Mouse (Mus musculus) erythroblast, adult 5-6 weeks (primary cell): ENCODE measurements around the gene Plcg2. TPM values are rescaled to one million over a fixed set of nuclear protein-coding genes. Genes with fewer than 3 reads are reported as not detected.

ENCODE experiments used
- ATAC-seq: replicated peaks from 2 replicates; pipeline ENCODE4 v1.8.0; 2016; ENCODE audit warnings: moderate number of reproducible peaks, mild to moderate bottlenecking, moderate TSS enrichment, inconsistent platforms; ENCODE audit not compliant: poor library complexity, low FRiP score, severe bottlenecking
- total RNA-seq, 2 experiments: library from RNA; stranded (forward) in 1 of 2; stranded (reverse) in 1 of 2; fragments of 150-400 nt in 1 of 2; fragments of 200-764, 138-1000 nt in 1 of 2; gene quantifications; 2 replicates each; pipeline versions ENCODE4 v1.2.3 to v1.2.4; 2015 to 2017; ENCODE audit warnings: low replicate concordance in 2 of 2

Gene Plcg2
- total RNA-seq, 2 experiments from 2014 or later = 16.1 to 19.0 TPM

DNA sequence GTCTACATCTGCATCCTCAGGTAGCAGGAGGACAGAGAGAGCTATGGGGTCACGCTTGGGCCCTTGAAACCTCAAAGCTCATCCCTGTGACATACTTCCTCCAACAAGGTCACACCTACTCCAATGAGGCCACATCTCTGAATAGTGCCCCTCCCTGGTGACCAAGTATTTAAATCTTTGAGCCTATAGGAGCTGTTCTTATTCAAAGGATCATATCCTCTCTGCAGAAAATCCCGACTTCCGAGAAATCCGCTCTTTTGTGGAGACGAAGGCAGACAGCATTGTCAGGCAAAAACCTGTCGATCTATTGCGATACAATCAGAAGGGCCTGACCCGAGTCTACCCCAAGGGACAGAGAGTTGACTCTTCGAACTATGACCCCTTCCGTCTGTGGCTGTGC is 112.4 kb downstream of the Plcg2 start:
- ATAC-seq = no peak

DNA sequence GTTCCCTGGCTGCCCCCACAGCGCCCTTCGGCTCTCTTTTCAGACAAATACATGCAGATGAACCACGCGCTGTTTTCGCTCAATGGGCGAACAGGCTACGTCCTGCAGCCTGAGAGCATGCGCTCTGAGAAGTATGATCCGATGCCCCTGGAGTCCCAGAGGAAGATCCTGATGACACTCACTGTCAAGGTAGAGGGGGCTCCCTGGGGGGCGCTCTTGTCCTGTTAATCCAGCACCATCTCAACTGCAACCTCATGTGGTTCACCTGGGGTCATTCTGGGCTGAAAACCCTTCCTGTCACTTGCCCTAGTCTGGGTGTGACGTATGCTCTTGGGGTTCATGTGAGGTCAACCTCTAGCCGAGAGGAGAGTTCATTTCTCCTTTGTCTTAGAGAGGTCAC is 114.8 kb downstream of the Plcg2 start:
- no peak for ATAC-seq

DNA sequence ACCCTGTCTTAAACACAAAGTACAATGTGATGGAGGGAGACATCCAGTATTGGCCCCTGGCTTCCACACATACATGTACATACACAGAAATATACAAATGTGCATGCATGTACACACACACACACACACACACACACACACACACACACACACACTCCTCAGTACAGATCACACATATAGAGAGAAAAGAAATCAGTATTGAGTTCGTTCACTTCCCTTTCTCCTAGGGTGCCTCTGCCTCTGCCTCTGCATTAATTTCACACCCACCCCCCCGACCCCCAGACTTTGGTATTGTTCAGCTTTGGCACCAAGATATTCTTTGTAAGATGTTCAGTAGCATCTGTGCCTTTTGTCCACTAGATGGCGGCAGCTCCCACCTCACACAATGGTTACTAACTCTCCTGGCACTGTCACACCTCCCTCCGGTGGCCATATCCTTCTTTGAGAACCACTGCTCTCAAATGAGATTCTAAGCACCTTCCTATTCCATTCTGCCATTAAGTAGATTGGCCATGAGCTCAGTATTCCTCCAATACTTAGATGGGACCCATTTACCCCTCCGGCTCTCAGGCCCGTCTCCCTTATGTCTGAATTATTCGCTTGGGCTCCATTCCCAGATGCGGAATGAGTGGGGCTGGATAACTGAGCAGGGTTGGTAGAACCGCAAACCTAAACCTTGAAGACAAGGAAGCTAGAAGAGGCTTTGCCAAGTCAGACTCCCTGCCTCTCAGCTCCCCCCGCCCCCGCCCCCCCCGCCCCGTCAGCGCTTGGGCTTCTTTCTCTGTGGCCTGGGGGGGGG is 128.1 kb downstream of the Plcg2 start:
- no peak for ATAC-seq

DNA sequence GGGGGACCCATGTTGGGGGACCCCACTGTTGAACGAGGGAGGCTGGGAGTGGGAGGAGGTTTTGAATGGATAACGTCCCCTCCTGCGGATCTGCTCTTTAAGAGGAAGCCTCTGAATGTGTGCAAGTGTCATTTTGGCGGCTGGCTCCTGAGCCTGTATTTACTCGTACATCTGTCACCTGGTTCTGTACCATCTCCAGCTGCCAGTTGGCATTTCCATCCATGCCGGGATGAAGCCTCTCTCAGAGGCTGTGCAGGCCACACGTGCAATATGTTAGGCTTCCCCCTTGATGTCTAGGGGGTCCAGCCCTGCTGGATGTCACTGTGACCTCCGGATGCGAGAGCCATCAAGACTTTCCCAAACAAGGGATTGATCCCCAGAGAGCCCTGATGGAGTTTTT is 129.0 kb downstream of the Plcg2 start:
- no peak for ATAC-seq

DNA sequence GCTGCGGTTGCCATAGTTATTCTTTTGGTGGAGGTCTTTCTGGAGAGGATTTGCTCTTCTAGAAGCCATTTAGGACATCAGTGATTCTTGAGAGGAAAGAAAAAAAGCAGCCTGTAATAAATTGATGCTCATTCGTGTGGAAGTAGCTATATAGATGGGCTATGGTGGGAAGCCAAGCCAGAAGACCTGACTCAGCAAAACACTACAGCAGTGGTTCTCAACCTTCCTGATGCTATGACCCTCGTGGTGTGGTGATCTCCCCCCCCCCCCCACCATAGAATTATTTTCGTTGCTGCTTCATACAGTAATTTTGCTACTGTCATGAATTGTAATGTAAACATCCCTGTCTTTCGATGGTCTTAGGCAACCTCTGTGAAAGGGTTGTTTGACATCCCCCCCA is 134.4 kb downstream of the Plcg2 start:
- ATAC-seq = no peak

DNA sequence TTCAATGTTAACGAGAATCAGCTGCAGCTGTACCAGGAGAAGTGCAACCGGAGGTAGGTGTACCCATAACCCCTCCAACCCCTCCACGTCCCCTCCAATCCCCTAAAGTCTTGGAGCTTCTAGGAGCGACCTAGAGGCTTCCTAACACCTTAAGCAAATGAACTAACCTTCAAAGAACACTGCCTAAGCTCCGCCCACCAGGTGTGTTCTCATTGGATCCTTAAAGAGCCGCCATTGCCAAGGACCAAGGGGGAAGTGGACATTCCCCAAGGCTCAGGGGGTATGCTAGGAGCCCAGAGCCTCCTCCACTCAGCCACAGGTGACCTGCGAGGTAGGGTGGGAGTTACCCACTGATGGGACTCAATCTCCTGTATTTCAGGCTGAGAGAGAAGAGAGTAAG is 136.3 kb downstream of the Plcg2 start:
- no peak for ATAC-seq

DNA sequence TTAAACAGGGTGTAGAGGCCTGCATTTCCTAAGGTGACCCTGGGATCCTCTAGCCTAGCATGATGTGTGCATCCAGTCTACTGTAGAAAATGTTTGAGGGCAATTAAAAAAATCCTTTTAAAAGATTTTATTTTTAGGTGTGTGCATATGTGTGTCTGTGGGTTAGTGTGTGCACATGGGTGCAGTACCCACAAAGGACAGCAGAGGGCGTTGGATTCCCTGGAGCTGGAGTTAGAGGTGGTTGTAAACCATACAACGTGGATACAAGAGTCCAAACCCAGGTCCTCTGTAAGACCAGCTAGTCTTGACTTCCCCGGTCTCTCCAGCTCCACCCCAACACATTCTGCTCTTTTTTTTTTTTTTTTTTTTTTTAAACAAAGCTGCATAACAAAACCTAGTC is 139.4 kb downstream of the Plcg2 start:
- ATAC-seq = no peak

DNA sequence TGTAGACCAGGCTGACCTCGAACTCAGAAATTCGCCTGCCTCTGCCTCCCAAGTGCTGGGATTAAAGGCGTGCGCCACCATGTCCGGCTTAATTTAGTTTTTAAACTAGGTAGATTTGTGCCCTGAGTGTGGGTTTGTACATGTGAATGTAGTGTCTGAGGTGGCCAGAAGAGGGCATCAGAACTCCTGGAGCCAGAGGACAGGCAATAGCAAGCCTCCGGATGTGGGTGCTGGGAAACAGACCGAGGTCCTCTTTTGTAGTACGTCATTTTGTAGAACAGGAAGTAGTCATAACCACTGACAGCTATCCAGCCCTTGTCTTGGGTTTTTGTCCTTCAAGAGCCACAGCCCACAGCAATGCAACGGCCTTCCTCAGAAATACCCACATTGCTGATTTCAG is 141.5 kb downstream of the Plcg2 start:
- ATAC-seq = no peak

DNA sequence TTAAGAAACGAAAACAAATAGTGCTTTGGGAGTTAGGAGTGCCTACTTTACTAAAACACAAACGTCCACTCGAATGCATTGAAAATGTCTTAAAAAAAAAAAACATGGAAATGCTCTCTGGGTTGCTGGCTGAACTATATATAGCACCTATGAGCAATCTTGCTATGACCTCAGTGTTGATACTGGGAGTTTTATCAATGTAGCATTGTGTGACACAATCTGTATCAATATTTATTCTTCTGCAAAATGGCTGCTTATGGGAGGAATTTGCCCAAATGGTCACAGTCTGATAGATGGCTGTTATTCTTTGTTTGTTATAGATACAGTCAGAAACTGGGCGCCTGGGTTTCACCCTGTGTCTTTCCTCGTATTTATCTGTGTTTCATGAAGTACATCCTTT is 147.4 kb downstream of the Plcg2 start:
- ATAC-seq = no peak

DNA sequence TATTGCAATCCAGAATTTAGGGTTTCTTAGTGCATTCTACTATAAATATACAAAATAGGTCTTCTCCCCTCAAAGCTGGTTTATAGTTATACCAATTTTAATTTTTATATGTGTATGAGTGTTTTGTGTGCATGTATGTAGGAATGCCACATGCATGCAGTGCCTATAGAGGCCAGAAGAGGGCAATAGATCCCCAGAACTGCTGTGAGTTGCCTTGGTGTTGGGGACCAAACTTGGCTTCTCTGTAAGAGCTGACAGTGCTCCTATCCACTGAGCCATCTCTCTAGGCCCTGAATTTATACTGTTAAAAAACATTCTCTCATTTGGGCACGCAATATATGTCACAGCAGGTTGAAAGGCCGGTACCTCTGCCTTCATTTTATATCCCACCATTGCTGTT is 147.9 kb downstream of the Plcg2 start:
- no peak for ATAC-seq

DNA sequence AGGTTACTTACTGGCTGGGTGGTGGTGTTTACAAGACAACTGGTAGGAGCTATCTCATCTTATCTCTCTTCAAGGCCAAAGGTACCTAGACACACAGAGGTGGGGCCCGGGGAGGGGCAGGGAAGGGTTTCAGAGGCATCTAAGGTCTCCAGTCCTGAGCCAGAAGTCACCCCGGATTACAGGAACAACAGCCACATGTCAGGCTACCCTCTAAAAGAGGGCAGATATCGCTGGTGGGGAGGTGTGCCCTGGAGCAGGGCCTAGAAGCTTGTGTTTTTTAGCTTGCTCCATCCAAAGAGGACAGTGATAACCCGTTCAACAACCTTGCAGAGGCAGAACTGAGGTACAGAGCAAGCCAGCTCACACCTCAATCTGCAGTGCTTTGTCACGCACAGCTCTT is 148.3 kb downstream of the Plcg2 start:
- no peak for ATAC-seq

DNA sequence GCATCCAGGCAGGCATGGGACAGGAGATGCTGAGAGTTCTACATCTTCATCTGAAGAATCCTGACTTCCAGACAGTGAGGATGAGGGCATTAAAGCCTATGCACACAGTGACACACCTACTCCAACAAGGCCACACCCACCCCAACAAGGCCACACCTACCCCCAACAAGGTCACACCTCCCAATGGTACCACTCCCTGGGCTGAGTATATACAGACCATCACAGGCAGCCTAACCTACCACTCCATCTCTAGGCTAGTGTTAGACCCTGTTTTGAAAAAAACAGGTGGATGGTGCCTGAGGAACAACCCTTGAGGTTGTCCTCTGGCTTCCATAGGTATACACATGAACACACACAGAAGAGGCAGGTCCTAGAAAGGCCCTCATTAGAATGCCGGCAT is 154.2 kb downstream of the Plcg2 start:
- ATAC-seq = no peak

DNA sequence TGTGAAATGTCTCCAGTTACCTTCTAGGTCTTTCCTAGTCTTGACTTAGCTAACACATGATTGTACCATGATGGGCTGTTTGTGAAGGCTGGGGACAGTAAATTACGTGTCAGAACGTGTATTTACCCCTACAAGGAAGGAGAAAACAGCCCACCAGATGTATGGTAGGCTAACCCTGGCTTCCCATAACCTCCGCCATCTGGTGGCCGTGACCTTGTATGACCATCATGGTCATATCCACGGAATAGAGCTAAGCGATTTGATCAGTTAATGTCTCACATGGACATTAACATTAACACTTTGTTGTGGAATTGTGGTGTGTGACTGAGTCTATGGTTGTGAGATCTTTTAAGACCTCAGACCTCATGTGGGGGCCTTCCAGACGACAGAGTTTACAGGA is 160.9 kb downstream of the Plcg2 start:
- no peak for ATAC-seq

DNA sequence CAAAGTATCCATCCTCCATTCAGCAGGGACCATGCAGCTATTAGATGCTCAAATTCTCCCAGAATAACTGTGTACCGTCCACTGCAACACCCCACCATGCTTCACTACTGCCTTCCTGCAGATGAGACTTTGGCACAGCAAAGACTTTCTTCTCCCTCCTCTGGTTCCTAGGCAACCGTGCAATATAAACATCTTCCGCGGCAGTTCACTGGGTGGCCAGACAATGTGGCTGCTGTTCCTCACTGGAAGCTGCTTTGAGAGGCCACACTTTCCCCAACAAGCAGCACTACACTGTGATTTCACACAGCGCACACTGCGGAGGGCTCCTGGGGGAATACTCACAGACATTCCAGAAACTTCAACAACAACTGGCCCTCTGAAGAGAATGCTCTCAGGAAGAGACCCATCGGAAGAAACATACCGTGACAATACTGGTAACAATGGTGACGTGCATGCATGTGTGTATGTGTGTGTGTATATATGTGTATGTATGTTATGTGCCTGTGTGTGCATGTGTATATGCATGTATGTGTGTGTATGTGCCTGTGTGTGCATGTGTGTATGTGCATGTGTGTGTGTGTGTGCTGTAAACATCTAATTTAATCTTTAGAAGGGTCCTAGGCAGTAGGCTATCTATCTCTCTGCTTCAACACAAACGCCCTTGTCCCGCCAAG is 162.4 kb downstream of the Plcg2 start:
- no peak for ATAC-seq

DNA sequence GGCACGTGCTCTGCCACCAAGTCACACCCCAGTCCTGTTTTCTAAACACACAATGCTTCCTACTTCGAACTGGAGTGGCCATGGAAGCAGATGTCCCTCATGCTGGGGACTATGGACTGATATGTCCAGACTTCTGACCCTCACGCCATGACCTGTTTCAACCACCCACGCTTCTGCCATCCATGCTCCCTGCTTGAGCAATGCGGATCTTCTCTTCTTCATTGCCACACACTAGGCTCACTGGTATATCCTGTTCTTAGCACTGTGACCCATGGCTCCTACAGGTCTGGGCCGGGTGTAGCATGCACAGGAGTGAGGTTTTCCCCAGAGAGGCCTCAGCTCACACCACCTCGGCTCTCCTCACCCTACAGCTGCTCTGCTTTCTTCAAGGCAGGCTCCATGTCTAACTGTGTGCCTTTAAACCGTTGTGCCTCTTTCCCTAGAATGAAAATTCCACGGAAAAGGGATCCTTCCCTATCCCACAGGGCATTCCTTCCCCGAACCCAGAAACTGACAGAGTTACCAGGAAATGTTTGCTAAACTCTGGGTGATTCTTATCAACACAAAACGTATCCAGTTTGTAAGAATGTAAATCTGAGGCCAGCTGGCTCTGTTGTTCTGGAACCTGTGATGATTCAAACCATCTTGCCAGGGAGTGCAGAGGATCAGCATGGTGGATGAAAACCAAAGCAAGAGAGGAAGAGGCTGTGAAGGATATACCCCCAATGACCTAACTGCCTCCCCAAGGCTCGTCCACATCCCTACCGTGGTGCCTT is 169.4 kb downstream of the Plcg2 start:
- ATAC-seq = no peak

DNA sequence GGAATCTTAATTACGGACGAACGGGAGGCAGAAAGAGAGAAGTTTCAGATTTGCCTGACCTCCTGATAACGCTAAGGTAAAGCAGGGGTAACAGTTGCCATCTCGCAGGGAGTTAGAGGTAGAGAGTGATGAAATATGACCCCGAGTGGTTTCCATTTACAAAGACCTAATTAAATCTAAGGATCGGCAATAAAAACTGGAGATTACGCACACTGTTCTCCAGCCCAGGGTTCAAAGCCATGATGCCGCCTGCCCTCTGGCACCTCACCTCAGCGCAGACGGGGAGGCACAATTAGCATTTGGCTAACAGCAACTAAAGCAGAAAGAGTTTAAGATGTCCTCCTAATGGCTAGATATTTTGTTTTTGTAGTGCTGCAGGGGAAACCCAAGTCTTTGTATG is 172.4 kb downstream of the Plcg2 start:
- no peak for ATAC-seq

DNA sequence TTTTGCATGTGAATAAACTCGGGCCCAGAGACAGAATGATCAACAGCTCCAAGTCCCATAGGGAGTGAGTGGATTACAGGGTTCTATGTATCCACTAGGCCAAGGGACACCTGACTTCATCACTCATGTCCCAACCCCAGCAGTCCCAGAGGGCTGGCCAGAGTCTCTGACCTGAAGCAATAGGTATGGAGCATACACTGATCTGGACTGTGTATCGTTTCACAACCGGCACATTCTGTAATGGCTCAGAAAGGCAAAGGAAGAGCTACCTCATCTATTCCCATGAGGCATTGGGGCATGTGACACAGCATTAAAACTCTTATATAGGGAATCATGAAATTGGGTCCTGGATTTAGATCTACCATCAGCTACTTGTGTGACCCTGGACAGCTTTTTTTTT is 174.5 kb downstream of the Plcg2 start:
- ATAC-seq = no peak

DNA sequence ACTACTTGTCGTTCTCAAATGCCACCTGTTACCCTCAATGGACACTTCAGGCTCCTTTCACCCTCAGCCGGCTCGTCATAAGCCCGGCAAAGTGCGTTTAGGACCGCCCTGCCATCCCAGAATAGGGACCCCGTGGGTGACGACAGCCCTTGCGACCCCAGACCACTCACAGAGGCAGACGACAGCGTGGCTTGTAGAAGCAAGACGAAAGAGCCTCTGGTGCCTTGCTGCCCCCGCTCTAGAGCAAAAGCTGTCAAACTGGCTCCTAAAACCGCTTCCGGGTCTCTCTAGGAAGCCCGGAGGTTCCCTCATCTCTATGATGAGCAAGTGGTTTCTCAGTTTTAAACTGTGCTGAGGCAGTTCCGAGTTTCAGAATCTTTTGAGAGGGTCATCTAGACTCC is 175.3 kb downstream of the Plcg2 start, which contains the start of gene Sdr42e1:
Sdr42e1 (minus strand) TSS at position 260 of the 401 bp plus-strand sequence.
- no peak for ATAC-seq

DNA sequence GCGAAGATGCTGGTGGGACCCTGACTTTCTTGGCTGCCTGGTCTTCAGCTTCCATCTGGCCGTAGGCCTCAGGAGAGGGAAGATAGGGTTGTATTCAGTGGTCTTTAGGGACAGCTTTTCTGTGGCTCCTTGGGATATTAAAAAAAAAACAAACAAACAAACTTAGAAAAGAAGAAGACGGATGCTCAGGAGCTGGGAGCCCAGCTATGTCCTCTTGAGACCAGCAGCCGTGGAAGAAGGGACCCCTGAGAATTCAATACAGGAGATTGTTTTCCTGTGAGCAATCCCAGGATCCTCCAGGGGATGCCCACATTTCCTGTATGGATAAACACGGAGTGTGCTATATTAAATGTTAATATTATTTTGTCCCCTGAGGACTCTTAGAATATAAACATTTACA is 177.1 kb downstream of the Plcg2 start:
- ATAC-seq = no peak

DNA sequence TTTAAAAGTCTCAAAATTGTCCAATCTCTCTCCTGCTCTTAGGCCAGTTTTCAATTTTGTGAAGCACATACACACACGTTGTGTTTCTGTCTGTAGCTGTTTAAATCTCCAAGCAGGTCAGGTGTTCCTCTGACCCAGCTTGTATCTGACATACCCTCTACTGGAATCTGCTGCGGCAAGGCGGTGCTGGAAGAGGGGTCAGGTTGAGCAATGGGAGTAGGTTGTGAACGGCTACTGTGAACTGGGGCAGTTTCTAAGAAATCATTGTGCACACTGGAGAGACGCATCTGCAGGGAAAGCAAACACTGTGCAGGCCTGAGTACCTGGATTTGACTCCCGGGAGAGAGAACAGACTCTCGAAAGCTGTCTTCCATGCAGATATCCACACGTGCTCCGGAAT is 178.4 kb downstream of the Plcg2 start:
- ATAC-seq = no peak

DNA sequence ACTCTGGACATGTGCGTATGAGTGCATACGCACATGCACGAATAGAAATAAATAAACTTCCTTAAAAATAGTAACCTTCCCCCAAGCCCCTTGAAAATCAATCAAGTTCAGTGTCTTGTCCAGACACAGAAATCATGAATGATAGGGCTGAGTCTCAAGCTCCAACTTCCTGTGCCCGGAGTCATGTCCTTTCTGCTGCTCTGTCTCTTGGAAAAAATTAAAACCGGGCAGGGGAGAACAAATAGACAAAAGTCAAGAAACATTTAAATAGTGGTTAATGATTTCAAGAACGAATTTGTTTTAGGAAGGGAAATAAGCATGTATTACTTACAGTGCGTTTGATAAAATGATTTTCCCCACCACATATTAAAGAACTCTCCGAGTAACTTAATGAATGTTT is 178.9 kb downstream of the Plcg2 start:
- ATAC-seq = no peak
